Mouse (Mus musculus) embryo, embryonic 10.5 days (tissue): ENCODE measurements around the gene Lin7c.
"Not testable (repeated sequence)": the region's sequence is repeated elsewhere in the genome, so short reads cannot be mapped to it uniquely, and the experiment has no call there.

ENCODE experiments used
- DNase-seq: peaks from one replicate; pipeline ENCODE4 v3.0.0-alpha.2; 2015; ENCODE audit warnings: low spot score

Lin7c gene

DNA sequence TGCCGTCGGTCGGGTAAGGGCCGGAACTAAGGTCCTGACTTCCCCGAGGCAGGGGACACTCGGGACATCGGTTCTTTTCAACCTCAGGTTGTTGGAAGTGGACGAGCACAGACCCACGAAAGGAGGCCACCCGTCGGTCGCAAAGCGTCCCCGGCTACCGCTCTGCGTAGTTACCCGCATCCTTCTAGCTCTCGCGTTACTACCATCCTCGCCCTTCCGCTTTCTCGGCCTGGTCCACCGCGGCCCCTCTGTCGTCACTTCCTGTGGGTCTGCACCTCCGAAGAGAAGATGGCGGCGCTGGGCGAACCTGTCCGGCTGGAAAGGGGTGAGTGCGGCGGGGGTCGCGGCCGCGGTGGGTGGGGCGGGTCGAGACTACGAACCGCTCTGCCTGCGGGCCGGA is at the start of gene Lin7c:
Lin7c (plus strand) TSS at position 257 of the 400 bp plus-strand sequence.
- DNase-seq: peak; percentile 97

GRCm38 (mm10) chr2:109846401-109846800 is 44.3 kb upstream of the Lin7c start:
- peak; percentile 12 for DNase-seq

DNA sequence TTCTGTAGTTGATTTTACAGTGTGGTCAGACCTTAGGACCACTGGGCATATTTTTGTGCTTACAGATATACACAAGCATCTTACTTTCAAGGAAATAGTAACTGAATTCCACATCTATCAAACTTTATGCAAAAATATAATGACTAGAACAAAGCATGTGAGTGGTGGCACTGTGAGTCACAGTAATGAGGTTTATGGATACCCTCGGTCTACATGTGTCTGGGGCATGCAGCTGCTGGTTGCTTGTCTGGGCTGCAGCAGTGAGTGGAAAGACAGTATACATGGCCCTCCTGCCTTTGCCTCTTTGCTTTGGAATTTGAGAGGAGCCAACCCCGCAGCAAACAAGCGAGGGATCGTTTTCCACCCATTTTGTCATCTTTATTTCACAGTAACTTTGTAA is 42.3 kb upstream of the Lin7c start:
- DNase-seq: peak; percentile 15

GRCm38 (mm10) chr2:109848715-109849114 is 41.9 kb upstream of the Lin7c start:
- DNase-seq: peak; percentile 52

- DNase-seq: no peak
These were observed 35.1 kb upstream of the Lin7c start for GRCm38 (mm10) chr2:109855601-109856000.

DNA sequence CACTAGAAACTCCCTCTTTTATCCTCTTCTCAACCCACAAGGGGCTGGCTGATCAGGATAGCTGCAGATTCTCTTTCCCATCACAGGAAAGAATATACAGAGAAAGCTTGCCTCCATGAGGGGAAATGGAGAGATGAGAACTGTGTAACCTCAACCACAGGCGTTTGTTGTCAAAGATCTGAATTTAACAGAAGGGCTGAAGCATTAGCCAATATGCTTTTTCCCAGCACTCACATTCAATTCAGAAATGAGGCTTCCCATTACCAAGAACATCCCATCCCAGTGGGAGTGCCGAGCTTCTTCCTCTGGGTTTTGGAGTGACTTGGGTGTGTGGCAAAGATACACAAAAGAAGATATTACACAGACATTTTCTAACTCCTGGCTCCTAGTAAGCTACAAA is 31.0 kb upstream of the Lin7c start:
- no peak for DNase-seq

- no peak for DNase-seq
These were observed 29.8 kb upstream of the Lin7c start for GRCm38 (mm10) chr2:109860832-109861231.

- DNase-seq: not testable (repeated sequence)
These were observed 11.2 kb upstream of the Lin7c start for GRCm38 (mm10) chr2:109879429-109879828.

DNA sequence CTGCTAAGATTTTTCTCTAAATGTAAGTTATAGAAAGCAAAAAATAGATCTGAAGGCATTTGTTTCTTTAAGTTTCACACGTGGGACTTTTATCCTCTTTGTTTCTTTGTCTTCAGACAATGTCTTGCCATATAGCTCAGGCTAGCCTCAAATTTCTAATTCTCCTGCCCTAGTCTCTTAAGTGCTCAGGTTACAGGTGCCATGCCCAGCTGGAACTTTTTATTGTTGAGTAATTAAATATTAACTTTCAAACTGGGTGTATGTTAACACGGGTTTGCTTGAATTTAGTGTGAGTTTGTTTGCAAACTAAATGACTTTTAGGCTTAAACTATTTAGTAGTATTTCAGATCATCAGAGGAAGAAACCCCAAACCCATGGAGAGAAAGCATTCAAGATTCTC is 9.5 kb upstream of the Lin7c start:
- DNase-seq: no peak

DNA sequence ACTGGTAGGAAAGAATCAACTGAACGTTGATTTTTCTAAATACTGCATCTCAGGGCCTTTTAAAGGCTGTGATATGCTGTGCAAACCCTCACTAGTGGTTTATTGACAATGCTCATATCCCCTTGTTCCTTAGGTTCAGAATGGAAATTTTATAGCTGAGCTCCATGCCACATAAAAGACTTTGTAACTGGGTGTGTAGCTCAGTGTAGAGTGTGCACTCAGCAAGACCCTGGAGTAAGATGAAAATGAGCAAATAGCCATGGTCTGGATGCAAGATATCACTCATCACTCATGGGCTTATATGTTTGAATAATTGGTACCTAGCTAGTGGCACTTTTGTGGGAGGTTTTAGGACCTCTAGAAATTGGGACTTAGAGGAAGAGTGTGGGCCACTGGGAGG is 9.0 kb upstream of the Lin7c start:
- no peak for DNase-seq

DNA sequence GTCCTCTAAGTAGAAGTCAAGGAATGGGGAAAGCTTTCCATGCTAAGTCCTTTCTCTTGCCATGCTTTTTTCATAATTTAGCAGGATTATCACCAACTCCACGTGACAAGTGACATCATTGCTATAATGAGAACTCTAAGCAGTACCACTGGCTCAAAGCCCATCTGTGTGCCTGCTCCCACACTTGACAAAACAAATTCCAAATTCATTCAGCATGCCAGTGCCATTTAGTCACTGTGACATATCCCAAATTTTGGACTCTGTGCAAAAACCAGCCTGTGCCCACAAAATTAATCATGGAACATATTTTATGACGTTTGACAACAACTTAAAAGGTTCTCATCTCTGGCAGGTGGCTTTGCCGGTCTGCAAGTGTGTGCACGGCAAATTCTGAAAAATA is 6.5 kb upstream of the Lin7c start:
- DNase-seq: no peak

GRCm38 (mm10) chr2:109884507-109884906 is 6.1 kb upstream of the Lin7c start:
- no peak for DNase-seq

DNA sequence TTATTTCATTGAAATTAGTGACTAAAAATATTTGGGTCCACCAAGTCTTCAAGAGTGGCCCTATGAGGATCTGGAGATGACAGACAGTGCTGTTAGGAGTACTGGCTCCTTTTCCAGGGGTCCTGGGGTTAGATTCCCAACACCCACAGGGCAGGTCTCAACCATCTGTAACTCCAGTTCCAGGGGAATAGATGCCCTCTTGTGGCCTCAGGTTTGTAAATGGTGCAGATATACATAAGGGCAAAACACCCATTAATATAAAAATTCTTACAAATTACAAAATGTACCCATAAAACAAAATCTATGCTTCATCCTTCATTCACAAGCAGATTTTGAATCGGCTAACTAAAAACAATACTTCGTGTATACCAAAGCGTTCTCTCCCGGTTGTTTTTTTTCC is 585 bp upstream of the Lin7c start:
- DNase-seq: peak; percentile 19

- peak; percentile 56 for DNase-seq
These were observed 378 bp downstream of the Lin7c start for GRCm38 (mm10) chr2:109891031-109891430.

DNA sequence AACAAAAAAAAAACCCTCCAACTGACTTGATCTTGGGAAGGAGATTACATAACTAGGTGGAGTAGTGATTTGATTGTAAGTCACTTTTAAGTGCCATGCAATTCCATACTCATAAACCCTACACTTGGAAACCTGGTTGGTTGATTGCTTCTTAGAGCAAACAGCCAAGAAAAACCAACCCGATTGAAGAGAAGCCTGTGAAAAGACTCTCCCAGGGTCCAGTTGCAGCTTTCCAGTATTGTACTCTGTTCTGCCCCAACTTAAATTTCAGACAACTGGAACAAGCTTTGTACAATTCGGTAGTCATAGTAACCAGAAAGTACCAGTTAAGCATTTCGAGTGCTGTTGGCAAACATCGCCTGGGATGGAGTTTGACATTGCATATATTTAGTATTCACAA is 818 bp downstream of the Lin7c start:
- DNase-seq: peak; percentile 36

DNA sequence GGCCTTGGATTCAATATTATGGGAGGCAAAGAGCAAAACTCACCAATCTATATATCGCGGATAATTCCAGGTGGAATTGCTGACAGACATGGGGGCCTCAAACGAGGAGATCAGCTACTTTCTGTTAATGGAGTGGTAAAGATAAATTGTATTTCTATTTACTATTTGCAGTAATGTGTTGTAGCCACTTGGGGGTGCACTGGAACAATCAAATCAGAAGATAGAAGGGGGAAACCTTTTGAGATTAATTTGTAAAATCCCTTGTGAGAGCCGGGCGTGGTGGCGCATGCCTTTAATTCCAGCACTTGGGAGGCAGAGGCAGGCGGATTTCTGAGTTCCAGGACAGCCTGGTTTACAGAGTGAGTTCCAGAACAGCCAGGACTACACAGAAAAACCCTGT is 5.7 kb downstream of the Lin7c start:
- no peak for DNase-seq

DNA sequence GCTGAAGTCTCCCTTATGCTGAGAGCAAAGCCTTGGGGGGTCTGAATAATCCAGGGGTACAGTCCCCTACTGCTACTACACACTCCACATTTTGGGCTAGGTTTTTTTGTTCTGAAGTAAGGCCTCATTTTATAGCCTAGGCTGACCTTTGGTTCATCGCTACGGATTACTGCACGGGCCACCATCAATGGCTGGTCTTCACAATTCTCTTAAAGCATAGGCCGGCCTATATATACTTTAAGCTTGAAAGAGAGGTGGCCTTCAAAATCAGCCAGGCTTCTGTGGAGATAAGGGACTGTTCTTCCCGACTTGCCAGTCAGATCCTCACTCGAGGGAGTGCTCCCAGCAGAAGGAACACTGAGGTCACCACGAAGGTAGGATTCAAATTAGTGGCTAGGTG is 12.2 kb downstream of the Lin7c start:
- DNase-seq: no peak

GRCm38 (mm10) chr2:109904171-109904821 is 13.6 kb downstream of the Lin7c start:
- DNase-seq: peak; percentile 97

DNA sequence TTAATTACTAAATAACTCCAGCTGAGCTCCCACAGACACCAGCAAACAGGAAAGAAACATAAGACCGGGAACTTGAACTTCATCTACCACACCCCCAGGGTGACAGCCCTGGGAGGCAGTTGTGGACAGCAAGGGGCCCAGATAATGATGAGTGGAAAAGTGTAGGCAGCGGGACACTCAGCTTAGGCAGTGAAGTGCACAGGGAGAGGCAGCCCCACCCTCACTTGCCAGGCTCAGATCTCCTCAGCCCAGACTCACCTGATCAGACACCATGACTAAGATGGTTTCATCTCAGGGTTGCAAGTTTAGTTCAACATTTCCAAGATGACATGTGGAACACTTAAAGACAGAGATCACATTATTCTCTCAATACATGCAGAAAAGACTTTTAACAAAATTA is 18.5 kb downstream of the Lin7c start:
- DNase-seq: no peak

GRCm38 (mm10) chr2:109912216-109912615 is 21.6 kb downstream of the Lin7c start:
- DNase-seq: no peak

GRCm38 (mm10) chr2:109912766-109913165 is 22.1 kb downstream of the Lin7c start:
- no peak for DNase-seq

DNA sequence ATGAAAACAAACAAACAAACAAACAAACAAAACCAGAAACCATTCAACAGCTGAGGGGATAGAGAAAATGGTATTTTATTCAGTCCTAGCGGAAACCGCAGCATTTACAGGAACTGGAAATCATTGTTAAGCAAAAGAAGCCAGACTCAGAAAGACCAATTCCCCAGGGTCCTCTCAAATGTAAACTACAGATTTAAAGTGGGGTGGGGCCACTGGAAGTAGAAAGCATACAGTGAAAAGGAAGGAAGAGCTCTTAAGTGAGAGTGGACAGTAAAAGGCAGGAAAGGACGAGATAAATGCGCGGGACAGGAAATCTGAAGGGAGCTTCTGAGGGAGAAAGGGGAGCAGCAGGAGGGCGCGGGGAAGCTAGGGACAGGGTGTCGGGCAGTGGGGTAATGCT is 22.6 kb downstream of the Lin7c start:
- no peak for DNase-seq

DNA sequence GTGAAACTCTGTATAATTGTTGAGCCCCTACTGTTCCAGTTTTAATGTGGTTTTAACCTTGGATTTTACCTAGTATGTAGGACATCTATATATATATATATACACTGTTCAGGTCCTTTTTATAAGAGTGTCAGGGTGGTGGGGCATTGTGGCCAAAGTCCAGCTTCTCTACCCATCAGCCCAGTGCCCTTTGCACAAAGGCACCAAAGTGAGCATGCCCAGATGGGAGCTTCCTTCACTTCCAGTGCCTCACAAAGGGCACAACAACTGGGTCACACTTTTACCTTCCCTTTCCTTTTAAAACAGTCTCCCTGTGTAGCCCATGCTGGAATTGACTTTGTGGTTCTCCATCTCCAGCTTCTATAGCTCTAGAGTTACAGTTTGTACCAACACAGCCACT is 23.9 kb downstream of the Lin7c start:
- DNase-seq: no peak

- no peak for DNase-seq
These were observed 26.3 kb downstream of the Lin7c start for GRCm38 (mm10) chr2:109916782-109917495.
